Mouse (Mus musculus): Measurements from ENCODE around the gene Acp2.

Acp2 gene

GRCm38 (mm10) chr2:91256256-91257125, 53.8 kb downstream of the Acp2 start:
- DNase-seq: peak; percentile 61

- DNase-seq: no peak
These were observed 54.7 kb downstream of the Acp2 start for GRCm38 (mm10) chr2:91257126-91257980.

- DNase-seq: peak; percentile 54
These were observed 55.4 kb downstream of the Acp2 start for GRCm38 (mm10) chr2:91258054-91258453.

GRCm38 (mm10) chr2:91258830-91259229, 56.1 kb downstream of the Acp2 start:
- DNase-seq: no peak

GRCm38 (mm10) chr2:91259493-91259892, 56.8 kb downstream of the Acp2 start:
- DNase-seq: no peak
